Mouse (Mus musculus): Measurements from ENCODE around the gene Chid1.

The Chid1 gene

DNA sequence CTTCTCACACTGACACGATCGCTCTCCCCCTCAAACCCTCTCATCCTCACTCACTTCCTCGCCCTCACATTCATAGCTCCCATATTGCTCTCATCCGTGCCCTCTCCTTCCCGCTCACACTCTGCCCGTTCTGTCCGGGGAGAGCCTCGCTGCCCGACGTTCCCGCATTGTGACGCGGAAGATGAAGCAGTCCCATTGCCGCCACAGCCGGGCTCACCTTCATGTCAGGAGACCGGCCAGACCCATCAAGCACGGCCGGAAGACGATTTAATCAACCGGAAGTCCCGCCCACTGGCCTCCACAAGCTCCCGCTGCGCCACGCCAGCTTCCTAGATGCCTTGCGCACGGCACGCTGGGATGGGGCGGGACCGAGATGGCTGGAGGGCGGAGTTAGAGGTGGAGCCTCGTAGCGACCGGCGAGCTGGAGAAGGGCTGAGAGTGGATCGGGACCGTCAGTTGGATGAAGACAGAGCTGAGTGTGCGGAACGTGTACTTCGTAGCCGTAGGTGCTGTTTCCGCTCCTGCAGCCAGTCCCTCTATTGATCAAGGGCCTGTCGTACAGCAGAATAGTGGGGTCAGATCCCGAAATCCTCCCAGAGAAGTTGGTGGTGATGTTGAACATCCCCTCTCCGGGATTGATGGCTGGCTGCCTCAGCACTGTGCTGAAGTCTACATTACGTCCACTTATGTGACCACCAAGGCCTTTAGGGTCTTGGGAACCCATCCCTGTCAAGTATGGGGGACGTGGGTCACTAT lies at the start of gene Chid1:
Gene Chid1, minus strand, starts transcription at position 302 of the 756 bp plus-strand sequence.
- peak; percentile 100 for DNase-seq

DNA sequence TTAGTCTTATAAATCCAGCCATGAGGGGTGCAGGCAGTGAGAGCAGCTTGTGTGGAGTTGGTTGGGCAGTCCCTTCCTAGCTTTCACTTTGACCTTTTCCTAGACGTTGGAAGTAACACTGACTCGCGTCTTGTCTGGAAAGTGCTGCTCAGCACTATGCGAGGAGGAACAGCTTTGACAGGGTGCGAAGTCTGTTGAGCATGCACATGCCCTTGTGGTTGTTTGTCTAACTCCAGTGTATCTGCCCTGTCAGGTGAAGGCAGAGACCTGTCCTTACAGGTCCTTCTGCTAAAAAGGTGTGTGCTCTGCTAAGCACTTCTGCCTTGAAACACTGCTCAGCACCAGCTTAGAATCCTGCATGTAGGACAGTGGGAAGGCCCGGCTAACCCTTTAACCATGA lies 49.2 kb upstream of the Chid1 start:
- no peak for DNase-seq

GRCm38 (mm10) chr7:141585881-141586280 lies 46.2 kb upstream of the Chid1 start:
- DNase-seq = no peak

DNA sequence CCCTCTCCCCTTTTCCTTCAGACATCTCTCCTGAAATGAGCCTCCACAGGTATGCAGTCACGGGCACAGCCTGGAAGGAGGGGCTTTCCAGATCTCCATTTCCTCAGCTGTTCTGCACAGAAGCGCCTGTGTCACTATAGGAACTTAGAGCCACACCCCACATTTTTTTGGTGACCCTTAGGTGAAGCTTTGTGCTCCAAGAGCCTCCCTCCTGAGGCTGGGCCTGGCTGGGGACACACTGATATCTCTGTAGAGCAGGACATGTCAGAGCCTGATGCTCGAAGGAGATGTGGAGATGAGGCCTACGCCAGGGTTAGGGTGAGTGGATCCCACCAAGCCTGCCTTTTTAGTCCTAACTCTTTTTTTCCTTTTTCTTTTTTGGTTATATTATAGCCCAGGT lies 45.6 kb upstream of the Chid1 start:
- no peak for DNase-seq

GRCm38 (mm10) chr7:141584048-141584841 lies 44.6 kb upstream of the Chid1 start:
- no peak for DNase-seq

DNA sequence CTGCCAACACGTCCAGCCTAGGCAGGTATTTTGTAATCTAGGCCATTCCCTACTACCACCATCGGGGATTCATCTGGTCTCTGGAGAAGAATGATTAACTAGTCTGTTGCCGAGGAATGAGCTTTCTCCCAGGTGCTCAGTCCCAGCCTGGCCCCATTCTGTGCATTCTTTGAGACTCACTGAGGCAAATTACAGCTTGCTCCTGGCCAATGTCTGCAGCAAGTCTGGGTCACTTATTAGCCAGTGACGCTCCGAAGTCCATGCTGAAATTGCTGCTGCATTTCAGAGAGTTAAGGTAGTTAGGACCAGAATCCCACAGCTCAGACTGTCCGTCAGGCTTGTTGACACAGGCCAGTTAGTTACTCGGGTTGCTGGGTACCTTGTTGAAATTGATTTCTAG lies 41.7 kb upstream of the Chid1 start:
- DNase-seq = no peak

DNA sequence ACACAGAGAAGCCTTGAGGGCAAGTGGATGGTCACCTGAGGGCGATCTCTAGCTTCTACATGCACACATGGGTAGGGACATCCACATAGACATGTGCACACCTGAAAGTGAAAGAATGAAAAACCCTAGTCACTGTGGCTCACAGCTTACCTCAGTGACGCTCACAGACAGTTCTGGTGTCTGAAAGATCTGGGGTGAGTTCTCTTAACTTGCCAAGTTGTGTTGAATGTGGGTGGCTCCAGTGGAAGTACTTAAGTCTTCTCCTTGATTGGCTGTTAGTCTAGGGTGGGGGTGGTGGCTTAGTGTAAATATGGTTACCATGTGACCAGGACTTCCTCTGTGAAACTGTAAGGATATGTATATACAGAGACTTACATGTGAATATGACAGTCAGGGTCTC lies 39.3 kb upstream of the Chid1 start:
- DNase-seq = no peak

DNA sequence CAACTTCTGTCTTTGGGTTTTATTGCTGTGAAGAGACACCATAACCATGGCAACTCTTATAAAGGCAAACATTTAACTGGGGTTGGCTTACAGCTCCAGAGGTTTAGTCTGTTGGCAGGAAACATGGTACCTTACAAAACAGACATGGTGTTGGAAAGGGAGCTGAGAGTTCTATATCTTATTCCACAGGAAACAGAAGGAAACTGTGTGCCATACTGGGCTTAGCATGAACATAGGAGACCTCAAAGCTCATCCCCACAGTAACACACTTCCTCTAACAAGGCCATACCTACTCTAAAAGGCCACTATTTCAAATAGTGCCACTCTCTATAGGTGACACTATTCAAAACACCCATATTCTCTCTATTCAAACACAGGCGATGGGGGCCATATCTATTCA lies 38.9 kb upstream of the Chid1 start:
- DNase-seq = no peak

- DNase-seq = no peak
Measured at GRCm38 (mm10) chr7:141577801-141578200, 38.1 kb upstream of the Chid1 start.

GRCm38 (mm10) chr7:141575481-141575880 lies 35.8 kb upstream of the Chid1 start:
- DNase-seq = no peak

DNA sequence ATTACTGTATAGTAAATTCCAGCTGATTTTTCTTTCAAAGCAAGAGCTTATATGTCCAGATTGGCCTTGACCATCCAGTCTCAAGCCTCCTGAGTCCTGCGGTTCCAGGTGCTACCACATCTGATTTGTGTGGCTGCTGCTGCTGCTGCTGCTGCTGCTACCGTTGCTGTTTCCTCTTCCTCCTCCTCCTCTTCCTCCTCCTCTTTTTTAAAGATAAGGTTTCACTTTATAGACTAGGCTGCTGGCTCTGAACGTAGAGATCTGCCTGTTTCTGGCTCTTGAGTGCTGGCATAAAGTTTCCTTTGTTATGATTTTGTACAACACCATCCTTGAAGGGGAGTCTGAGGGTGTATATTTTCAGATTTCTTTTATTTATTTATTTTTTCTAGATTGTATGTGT lies 34.4 kb upstream of the Chid1 start:
- DNase-seq = no peak

GRCm38 (mm10) chr7:141570625-141571295 lies 31.1 kb upstream of the Chid1 start:
- DNase-seq = no peak

- DNase-seq = no peak
Measured at GRCm38 (mm10) chr7:141569916-141570315, 30.3 kb upstream of the Chid1 start.

DNA sequence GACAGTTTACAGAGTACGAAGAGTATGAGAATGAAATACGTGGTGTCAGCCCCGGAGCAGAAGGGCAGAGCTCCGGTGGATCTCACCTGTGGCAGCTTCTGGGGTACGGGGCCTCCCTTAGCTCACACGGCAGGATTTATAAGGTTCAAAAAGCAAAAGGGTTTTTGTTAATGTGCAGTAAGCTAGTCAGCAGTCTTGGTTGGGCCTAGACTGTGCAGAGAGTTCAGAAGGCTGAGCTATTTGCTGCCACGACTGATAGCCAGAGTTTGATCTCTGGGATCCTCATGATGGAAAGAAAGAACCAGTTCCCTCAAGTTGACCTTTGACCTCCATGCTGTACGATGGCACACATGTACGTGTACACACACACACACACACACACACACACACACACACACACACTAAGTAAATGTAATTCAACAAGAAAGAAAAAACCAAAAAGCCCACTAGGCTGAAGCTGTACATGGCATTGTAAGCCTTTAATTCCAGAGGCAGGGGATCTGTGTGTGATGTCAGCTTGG lies 29.7 kb upstream of the Chid1 start:
- no peak for DNase-seq

DNA sequence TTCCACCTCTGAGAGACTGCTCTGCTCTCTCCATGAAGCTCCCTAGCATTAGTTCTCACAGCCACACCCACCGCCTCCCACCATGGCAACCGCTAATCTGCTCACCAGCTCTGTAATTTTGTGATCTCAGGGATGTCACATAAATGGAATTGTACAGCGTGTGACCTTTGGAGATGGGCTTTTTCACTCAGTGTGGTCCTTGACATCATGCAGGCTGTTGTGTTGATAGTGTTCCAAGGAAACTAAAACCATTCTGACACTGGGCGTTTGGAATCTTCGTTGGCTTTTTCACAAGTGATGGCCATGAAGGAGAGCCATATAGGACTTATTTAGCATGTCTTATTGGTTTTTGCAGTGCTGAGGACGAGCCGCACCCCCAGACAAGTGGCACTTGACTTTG lies 26.9 kb upstream of the Chid1 start:
- DNase-seq = peak in 1 of 2 experiments; percentile 25

DNA sequence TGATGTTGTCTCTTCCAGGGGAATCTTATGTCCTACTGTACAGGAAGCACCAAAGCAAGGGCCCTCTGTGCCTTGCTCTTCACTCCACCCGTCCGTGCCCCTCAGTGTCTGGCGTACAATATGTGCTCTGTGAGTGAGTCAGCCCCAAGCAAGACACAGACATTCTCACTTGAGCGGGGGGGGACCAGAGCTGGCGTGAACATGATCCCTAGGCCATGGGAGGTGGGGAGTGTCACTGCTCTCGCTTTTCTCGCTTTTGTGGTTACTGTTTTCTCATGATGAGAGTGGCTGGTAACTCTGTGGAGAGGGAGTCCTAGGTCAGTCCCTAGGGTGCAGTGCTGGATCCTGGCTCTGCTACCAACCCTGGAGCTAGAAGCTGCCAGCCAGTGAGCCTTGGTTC lies 24.9 kb upstream of the Chid1 start:
- DNase-seq = no peak

DNA sequence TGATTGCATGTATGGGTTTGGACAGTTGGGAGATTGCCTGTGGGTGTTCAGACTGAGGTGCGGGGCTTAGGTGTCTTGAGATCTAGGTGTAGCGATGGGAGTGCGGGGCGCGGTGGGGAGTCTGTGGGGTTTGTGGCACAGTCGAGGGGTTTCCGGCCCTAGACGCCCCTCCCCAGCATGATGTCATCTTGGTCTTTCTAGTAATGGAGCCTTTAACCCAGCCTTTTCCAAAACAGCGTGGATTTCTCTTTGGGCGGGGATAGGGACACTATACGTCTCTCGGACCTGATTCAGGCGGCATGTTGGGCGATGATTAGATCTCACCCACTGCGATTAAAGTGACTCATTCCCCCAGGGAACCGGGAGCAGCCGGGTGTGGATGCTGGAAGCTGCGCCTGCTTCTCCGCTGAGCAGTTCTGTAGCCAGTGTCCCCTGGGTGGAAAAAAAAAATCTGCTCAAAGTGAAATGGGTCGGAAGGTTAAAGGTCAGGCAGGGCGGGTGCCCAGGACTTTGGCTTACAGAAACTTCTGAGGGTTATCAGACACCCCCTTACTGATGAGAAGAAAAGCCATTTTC lies 23.3 kb upstream of the Chid1 start:
- peak; percentile 69 to 75 for DNase-seq

GRCm38 (mm10) chr7:141562421-141562851 lies 22.8 kb upstream of the Chid1 start:
- peak in 1 of 2 experiments; percentile 65 for DNase-seq

DNA sequence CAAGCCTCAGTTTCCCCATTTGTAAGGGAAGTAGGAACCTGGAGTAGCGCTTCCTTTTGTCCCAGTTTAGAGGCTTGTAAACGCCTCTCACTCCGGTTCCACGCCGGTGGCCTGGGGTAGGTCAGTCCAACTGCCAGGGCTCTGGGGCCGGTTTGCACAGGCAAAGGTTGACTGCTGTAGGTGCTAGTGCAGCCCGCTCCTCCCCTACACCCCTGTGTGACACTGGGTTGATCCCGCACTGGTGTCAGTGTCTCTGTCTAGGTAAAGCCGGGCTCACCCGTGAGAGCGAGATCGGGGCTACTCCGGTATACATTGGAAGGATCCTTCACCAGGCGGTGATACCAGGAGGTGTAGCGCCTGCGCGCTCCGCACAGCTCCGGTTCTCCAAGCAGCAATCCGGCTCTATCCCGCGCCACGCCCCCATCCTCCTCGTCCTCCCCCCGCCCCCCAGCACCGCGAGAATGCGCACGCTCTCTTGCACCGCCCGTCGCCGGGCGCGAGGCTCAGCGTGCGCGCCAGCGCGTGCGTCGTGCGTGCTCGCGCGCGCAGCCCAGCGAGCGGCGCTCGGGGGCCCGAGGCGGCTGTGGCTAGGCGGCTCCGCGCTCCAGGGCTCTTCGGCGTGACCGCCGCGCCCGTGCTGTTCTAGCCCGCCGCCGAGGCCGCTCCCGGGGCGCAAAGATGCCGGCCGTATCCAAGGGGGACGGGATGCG lies 22.2 kb upstream of the Chid1 start, which contains the start of gene Ap2a2:
Gene Ap2a2, plus strand, starts transcription at position 492 of the 710 bp plus-strand sequence.
- peak; percentile 97 to 98 for DNase-seq

- DNase-seq = no peak
Measured at GRCm38 (mm10) chr7:141560471-141560870, 20.8 kb upstream of the Chid1 start.

DNA sequence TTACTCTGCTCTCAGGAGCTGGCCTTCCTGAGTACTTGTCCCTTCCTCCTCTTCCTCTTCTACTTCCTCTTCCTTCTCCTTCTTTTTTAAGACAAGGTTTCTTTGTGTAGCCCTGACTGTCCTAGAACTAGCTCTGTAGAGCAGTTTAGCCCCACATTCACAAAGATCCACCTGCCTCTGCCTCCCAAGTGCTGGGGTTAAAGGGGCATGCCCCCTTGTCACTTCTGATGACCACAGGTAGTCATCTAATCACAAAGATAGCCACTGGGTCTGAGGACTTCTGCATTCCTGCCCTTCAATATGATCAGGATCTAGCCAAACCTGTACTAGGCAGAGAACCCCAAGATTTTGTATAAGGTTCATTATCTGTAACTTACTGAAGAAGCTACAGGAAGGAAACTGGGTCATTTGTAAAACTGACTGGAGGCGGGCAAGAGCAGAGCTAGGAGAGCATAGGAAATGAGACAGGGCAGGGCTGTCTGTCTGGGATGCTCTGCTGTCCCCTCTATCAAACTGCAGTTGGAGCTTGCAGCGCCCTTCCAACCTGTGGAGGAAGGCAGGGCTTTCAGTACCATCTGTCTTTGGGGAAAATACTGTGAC lies 20.2 kb upstream of the Chid1 start:
- DNase-seq = no peak

DNA sequence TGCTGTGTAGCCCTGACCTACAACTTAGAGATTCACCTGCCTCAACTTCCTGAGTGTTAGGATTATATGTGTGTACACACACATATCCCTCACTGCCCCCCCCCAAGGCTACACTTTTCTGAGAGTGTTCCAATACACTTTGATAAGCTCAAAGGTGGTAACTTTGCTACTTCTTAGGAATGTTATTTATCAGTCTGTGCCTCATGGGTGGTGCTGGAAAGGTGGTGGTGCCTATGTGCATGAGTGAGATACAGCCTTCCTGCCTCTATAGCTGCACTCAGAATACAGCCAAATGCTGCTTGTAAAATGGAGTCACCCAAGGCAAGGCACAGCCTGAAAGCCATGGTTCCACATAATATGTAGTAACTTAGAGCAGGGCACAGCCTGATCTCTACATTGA lies 19.3 kb upstream of the Chid1 start:
- no peak for DNase-seq

Measured in cerebellum, postnatal 10 days (tissue).